Mouse (Mus musculus) Patski (cell line): Measurements from ENCODE around the gene Ezh1. TPM values are rescaled to one million over a fixed set of nuclear protein-coding genes. Genes with fewer than 3 reads are reported as not detected.

Experiments used
- ATAC-seq: fragments of 100-300 bp; one replicate; pipeline ENCODE4 v1.8.0; 2021
- CTCF ChIA-PET: fragments of 350-600 bp; sonication (Branson Sonifier 250); formaldehyde crosslinking; loops from one replicate; lab custom pipeline; 2022; ENCODE audit warnings: inconsistent platforms; lab: Charles Lee
- POLR2A ChIA-PET: fragments of 350-600 bp; sonication (Branson Sonifier 250); formaldehyde crosslinking; loops from one replicate; lab custom pipeline; 2022; ENCODE audit warnings: antibody characterized with exemption, inconsistent platforms; lab: Charles Lee
- DNase-seq: peaks from one replicate; pipeline ENCODE4 v3.0.0-alpha.2; 2011; ENCODE audit warnings: low read depth, low spot score
- H3K27me3 ChIP-seq: fragments of 371-371 bp; one replicate; pipeline ENCODE4 v1.5.1; 2021
- CTCF ChIP-seq: fragments of 100-300 bp; IDR thresholded peaks from one replicate; pipeline ENCODE4 v1.5.1; 2021
- in situ Hi-C: fragments of 300-500 bp; cut with MboI; formaldehyde crosslinking; loops from 3 replicates; pipeline ENCODE4 v1.11.1; 2018; ENCODE audit warnings: low pct_unique_long_range_greater_than_20kb, mixed read lengths
- polyA plus RNA-seq: library from polyadenylated mRNA; unstranded; gene quantifications from one replicate; pipeline ENCODE4 v1.2.3, GENCODE M21; 2021

The Ezh1 gene
- polyA plus RNA-seq, 1 experiment from 2014 or later: 52.0 TPM

- no peak for TF ChIP-seq CTCF
- ATAC-seq: peak; percentile 79
- ChIA-PET POLR2A (interaction anchor here (0.8 to 2.2 kb wide), 7 partner anchors 15 to 169 kb away, joined by 3 to 10 read pairs (median 4); partner anchors contain the start of genes Ramp2 and Wnk4), CTCF (interaction anchor here (0.9 to 1.4 kb wide), 5 partner anchors 9 to 27 kb away, joined by 3 to 7 read pairs (median 3); partner anchors contain the start of gene Ramp2)
- H3K27me3 ChIP-seq: no peaks in the 10 kb centered on the region
- DNase-seq: no peak
- in situ Hi-C loops: no loop called here
These were observed 5.0 kb upstream of the Ezh1 start for GRCm38 (mm10) chr11:101230991-101231871.

- no peak for TF ChIP-seq CTCF
- ChIA-PET CTCF (interaction anchor here (2.0 kb wide), 1 partner anchor 15 kb away, joined by 8 read pairs; the partner anchor contains the start of gene Ramp2), POLR2A (interaction anchor here (0.8 to 0.9 kb wide), 3 partner anchors 22 to 168 kb away, joined by 3 to 4 read pairs (median 4); partner anchors contain the start of gene Wnk4)
- no peaks in the 10 kb centered on the region for H3K27me3 ChIP-seq
- in situ Hi-C loops: no loop called here
- ATAC-seq: no peak
- DNase-seq: no peak
These were observed 4.3 kb upstream of the Ezh1 start for GRCm38 (mm10) chr11:101230526-101230925.

DNA sequence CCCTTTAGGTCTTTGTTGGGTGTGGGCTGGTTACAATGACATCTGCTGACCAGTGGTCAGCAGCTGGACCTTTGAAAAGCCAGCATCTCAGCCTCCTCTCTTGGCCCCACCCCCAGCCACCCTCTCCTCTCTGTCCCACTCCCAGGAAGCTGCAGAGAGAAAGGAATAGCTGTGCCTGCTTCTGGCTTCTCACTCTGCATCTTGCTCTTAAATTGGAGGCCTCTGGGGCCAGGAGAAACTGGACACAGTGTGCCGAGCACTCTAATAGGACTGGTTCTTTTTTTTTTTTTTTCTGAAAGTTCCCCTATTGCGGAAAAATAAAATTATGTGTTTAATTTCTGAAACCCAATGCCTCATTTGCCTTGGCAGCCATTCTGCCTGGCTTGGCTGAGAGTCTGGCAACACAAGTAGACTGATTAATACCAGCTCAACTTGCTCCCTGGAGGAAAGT lies 3.8 kb upstream of the Ezh1 start:
- in situ Hi-C loops: no loop called here
- no peaks in the 10 kb centered on the region for H3K27me3 ChIP-seq
- ATAC-seq: no peak
- no peak for DNase-seq
- CTCF ChIA-PET: interaction anchor here (1.1 to 2.0 kb wide), 2 partner anchors 11 to 16 kb away, joined by 4 to 8 read pairs; partner anchors contain the start of gene Ramp2
- POLR2A ChIA-PET: interaction anchor here (0.8 to 0.9 kb wide), 4 partner anchors 22 to 168 kb away, joined by 3 to 4 read pairs (median 4); partner anchors contain the start of gene Wnk4
- TF ChIP-seq CTCF: no peak

DNA sequence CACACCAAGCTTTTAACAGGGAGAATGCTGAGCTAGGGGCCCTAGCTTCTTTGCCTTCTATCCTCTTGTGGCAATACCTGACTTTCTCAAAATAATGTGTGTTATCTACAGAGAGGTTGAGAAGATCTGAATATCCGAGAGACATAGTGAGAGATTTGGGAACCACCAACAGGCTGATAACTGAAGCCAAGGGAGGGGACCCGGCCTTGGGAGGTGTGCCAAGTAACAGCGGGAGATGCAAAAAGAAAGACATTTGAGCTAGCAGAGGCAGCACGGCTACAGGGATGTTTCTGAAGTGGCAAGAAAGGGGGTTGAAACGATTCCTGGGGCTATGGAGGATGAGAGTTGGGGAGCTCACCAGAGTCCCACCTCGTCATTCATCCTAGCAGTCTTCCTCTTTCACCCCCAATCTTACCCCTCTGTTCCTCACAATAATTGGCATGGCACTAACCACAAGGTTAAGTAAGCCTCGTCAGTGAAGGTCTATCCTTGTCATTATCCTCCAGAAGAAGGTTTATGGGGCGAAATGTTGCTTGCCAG lies 3.2 kb upstream of the Ezh1 start:
- in situ Hi-C loops: no loop called here
- H3K27me3 ChIP-seq: no peaks in the 10 kb centered on the region
- DNase-seq: no peak
- CTCF ChIA-PET: interaction anchor here (1.0 to 2.0 kb wide), 4 partner anchors 10 to 22 kb away, joined by 3 to 8 read pairs (median 4); partner anchors contain the start of gene Ramp2
- no peak for ATAC-seq
- TF ChIP-seq CTCF: no peak
- POLR2A ChIA-PET: interaction anchor here (0.8 kb wide), 1 partner anchor 32 kb away, joined by 3 read pairs; no protein-coding TSS in a partner anchor

DNA sequence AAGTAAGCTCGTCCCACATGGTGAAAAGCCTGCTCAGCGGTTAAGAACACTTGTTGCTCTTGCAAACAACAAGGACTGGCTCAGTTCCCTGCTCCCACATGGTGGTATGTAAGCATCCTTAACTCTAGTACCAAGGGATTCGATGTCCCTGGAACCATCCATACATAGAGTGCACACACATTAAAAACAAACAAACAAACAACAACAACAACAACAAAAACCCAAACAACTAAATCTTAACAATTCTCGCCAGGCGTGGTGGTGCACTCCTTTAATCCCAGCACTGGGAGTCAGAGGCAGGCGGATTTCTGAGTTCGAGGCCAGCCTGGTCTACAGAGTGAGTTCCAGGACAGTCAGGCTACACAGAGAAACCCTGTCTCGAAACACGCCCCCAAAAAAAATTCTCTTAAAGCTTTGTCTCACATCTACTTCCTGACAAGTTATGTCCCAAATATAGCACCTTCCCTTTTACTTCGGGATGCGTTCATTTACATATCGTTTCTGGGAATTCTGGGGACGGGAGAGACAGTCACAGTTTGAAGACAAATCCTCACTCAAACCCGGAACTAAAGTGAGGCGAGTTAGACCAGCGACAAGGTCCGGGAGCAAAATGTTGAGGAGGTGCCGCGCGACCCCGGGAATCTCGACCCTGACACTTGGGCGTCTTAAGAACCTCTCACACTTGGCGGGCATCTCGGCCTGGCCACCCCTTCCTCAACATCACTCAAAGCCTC lies 765 bp downstream of the Ezh1 start:
- DNase-seq (no peak), ATAC-seq (no peak)
- in situ Hi-C loops: no loop called here
- ChIA-PET CTCF (no interaction called here), POLR2A (no interaction called here)
- no peak for TF ChIP-seq CTCF
- H3K27me3 ChIP-seq: no peaks in the 10 kb centered on the region

GRCm38 (mm10) chr11:101224337-101224736 lies 1.9 kb downstream of the Ezh1 start:
- ChIA-PET POLR2A (no interaction called here), CTCF (no interaction called here)
- in situ Hi-C loops: no loop called here
- no peak for DNase-seq
- no peak for ATAC-seq
- TF ChIP-seq CTCF: no peak
- H3K27me3 ChIP-seq: no peaks in the 10 kb centered on the region

GRCm38 (mm10) chr11:101221306-101221986 lies 4.8 kb downstream of the Ezh1 start:
- CTCF ChIA-PET: interaction anchor here (1.4 to 2.1 kb wide), 2 partner anchors 10 to 21 kb away, joined by 4 to 7 read pairs; no protein-coding TSS in a partner anchor
- no peaks in the 10 kb centered on the region for H3K27me3 ChIP-seq
- TF ChIP-seq CTCF: no peak
- no peak for ATAC-seq
- POLR2A ChIA-PET: no interaction called here
- in situ Hi-C loops: no loop called here
- no peak for DNase-seq

DNA sequence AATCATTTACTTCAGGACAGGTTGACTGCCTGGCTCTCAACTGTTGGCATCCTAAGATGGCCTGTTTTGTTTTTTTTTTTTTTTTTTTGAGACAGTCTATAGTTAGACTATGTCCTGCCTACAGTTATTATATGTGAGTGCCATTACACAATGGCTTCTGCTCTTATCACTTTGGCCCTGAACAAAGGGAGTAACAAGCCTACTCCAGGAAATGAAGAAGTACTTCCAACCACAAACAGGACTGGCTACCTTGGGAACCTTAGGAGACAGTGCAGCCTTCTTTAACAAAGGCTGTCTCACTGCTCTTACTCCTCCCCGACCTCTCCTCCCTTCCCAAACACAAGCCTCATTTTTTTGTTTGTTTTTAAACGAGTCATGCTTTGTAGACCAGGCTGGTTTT lies 5.4 kb downstream of the Ezh1 start:
- CTCF ChIA-PET: interaction anchor here (2.1 kb wide), 1 partner anchor 20 kb away, joined by 7 read pairs; no protein-coding TSS in a partner anchor
- no peaks in the 10 kb centered on the region for H3K27me3 ChIP-seq
- DNase-seq (no peak), ATAC-seq (no peak)
- in situ Hi-C loops: no loop called here
- no peak for TF ChIP-seq CTCF
- POLR2A ChIA-PET: no interaction called here

DNA sequence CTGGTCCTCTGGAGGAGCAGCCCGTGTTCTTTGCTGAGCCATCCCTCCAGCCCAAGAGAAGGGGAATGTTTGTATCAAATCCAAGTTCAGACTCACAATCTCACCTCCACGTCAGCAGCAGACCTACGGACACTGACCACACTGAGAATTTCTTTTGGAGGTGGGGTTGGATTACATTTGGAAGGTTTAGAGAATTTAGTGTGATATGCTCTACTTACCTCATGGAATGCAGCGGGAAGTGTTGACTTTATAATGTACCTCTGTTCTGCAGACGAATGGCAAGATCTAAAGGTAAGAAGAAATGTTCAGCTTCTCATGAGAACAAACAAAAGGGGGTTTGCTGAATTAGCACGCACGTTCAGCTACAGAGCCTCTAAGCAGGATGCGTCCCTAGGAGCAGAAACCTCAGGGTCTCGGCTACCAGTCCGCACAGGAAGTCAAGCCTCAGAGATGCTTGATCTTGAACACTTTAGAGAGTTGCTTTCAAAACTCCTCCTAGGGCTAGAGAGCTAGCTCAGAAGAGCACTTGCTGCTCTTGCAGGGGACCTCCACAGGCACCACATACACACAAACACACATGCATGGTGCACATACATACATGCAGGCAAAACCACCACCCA lies 7.7 kb downstream of the Ezh1 start:
- ChIA-PET POLR2A (no interaction called here), CTCF (interaction anchor here (1.0 to 1.5 kb wide), 3 partner anchors 11 to 19 kb away, joined by 4 to 6 read pairs (median 4); no protein-coding TSS in a partner anchor)
- TF ChIP-seq CTCF: no peak
- in situ Hi-C loops: loop anchor here (5.0 to 10.0 kb wide), 2 partner anchors 84 to 176 kb away; partner anchors contain the start of gene Becn1
- no peaks in the 10 kb centered on the region for H3K27me3 ChIP-seq
- ATAC-seq (no peak), DNase-seq (no peak)
